ENCODE assay signal across 21 mouse cellular contexts in the genomic region with DNA sequence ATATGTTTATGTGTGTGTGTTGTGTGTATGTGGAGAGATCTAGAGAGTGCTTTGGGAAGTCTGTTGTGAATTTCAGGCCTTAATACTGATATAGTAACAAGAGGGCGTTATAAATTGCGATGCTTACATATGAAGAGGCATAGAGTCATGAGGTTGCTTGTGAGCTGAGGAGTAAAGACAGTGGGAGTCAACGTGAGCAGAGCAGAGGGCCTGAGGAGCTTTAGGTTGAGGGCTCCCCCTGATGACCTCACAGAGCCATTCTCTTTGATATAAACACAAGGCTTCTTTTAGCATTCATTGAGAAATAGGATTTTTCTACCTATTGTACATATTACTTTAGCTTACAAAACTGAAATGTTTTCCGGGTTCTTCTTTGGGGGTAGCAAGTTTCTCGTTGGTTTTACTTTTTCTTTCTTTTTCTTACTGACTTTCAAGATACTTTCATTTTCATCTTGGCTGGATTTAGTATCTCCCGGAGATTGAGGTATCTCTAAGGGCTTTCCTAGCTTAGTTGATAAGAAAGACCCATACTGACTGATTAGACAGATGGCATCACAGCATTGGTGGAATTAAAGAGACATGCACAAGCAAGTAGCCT. TPM values are rescaled to one million over a fixed set of nuclear protein-coding genes. Genes with fewer than 3 reads are reported as not detected.
"Had no signal": no experiment of that assay in that cellular context is flagged by ENCODE, and none has a peak within 500 bp of the region (broad histone marks: within the 10 kb centered on the region; RNA-seq: fewer than 3 reads in every experiment).

No protein-coding gene starts in this region.

- H3K9me3 ChIP-seq: limb, embryonic 15.5 days; midbrain, embryonic 10.5 days; neural tube, embryonic 13.5 days had no signal

- H3K27ac ChIP-seq: kidney, postnatal 0 days; limb, embryonic 15.5 days; liver, embryonic 14.5 days; midbrain, embryonic 10.5 days; neural tube, embryonic 13.5 days had no signal

- H3K27me3 ChIP-seq: limb, embryonic 15.5 days; neural tube, embryonic 13.5 days had no signal

- H3K4me2 ChIP-seq: limb, embryonic 15.5 days; neural tube, embryonic 13.5 days had no signal

- DNase-seq: kidney, adult 9 months; kidney, postnatal 36 days; layer of hippocampus, adult 9-11 months; layer of hippocampus, postnatal 36 days; lung, adult 18-20 months; lung, postnatal 36 days; midbrain, embryonic 14.5 days; right cerebral cortex, postnatal 14 days; thymus, postnatal 36 days had no signal

- H3K9ac ChIP-seq: limb, embryonic 15.5 days; liver, embryonic 14.5 days; neural tube, embryonic 13.5 days had no signal

- H3K36me3 ChIP-seq: limb, embryonic 15.5 days; midbrain, embryonic 10.5 days; neural tube, embryonic 13.5 days had no signal

- H3K4me1 ChIP-seq: limb, embryonic 15.5 days; midbrain, embryonic 10.5 days; neural tube, embryonic 13.5 days had no signal

- H3K4me3 ChIP-seq: limb, embryonic 15.5 days; midbrain, embryonic 10.5 days; neural tube, embryonic 13.5 days had no signal

RNA-seq across cellular contexts. Expression of gene Cd200r4, which starts 1.0 kb away (rescaled TPM):
- total RNA-seq: layer of hippocampus, adult 18-20 months; layer of hippocampus, postnatal 36 days had no signal
- polyA plus RNA-seq: limb, embryonic 11.5 days had no signal

RNA-seq across cellular contexts. Expression of gene Cd200r2, which starts 54.3 kb away (rescaled TPM):
- total RNA-seq: layer of hippocampus, adult 18-20 months; layer of hippocampus, postnatal 36 days; left cerebral cortex, adult 8-10 months; left cerebral cortex, postnatal 25 days; monocyte, adult 5-6 weeks had no signal
- polyA plus RNA-seq: kidney, postnatal 0 days; limb, embryonic 11.5 days; limb, embryonic 15.5 days; liver, embryonic 14.5 days; lung, embryonic 16.5 days; midbrain, embryonic 10.5 days; midbrain, embryonic 14.5 days; neural tube, embryonic 13.5 days; thymus, postnatal 0 days had no signal
